ENCODE assay signal across 27 mouse cellular contexts in the genomic region with DNA sequence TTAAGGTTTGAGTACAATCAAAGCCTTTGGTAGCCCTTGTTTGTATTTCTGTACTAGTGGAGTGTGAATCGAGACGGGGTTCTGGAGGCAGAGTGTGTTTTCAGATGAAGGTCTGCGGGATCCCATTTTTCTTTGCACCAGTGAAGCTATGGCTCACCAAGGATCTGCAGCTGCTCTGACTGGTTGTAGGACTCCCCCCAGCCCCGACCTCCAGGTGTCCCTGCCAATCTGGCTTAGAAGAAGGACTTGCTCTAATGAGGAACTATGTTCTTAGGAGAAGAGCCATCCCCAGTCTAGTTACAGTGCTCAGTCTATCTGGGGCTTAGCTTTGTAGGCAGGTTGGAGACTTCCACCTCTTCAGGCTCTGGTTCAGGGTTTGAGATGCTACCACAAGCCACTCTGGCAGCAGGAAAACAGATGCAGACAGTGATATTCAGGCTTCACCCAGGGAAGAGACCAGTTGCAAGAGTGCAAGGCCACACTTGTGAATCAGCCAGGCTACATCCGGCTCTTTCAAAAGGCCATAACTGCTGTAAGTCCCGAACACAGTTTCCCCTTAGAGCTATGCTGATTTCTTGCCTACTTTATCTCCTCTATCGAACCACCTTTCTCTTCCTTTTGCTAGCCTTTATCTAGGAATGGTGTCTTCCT. TPM values are rescaled to one million over a fixed set of nuclear protein-coding genes. Genes with fewer than 3 reads are reported as not detected.
A peak's percentile ranks its signal among the peaks of the same experiment; 100 is the strongest.
DNase-seq lines count a peak whose midpoint lies in the region; ATAC-seq and TF ChIP-seq lines count a peak whose summit lies in the region.
"Had no signal": no experiment of that assay in that cellular context is flagged by ENCODE, and none has a peak within 500 bp of the region (broad histone marks: within the 10 kb centered on the region; RNA-seq: fewer than 3 reads in every experiment).

No protein-coding gene starts in this region.

- H3K27ac ChIP-seq in bone marrow, adult 2 months (ENCODE audit: control insufficient read depth, insufficient read depth, low read depth, low read length, poor library complexity) = peak overlapping the region; percentile 64
- H3K27ac ChIP-seq in intestine, postnatal 0 days (ENCODE audit: low read depth, low read length) = no peak overlapping the region
- no peak overlapping the region for H3K27ac ChIP-seq in stomach, postnatal 0 days (replicated peaks)
- H3K27ac ChIP-seq: embryonic facial prominence, embryonic 12.5 days; embryonic facial prominence, embryonic 15.5 days; gastrocnemius, adult 2 months; heart, embryonic 15.5 days; hindbrain, embryonic 14.5 days; hindbrain, postnatal 0 days had no signal

- H3K9me3 ChIP-seq in megakaryocyte, embryonic 14.5 days = no peaks in the 10 kb centered on the region
- no peaks in the 10 kb centered on the region for H3K9me3 ChIP-seq in intestine, postnatal 0 days (ENCODE audit: control insufficient read depth)
- no peaks in the 10 kb centered on the region for H3K9me3 ChIP-seq in stomach, postnatal 0 days (ENCODE audit: control insufficient read depth, low read length)
- H3K9me3 ChIP-seq: embryonic facial prominence, embryonic 12.5 days; embryonic facial prominence, embryonic 15.5 days; heart, embryonic 12.5 days; heart, embryonic 15.5 days had no signal

- DNase-seq in adrenal gland, postnatal 14 days = peak; percentile 22
- DNase-seq in adrenal gland, adult 18-20 months (ENCODE audit: low spot score in 2 of 2) = no peak
- no peak for DNase-seq in stomach, postnatal 0 days (ENCODE audit: low spot score)
- DNase-seq: cerebellum, adult 18-20 months; cerebellum, adult 9-10 months; cerebellum, postnatal 14 days; forebrain, postnatal 0 days; gastrocnemius, adult 2 months; gastrocnemius, postnatal 14 days; heart, adult 18-20 months; heart, postnatal 14 days; heart, postnatal 4 days; kidney, adult 2 months had no signal

- TF ChIP-seq EP300 in stomach, postnatal 0 days (optimal IDR thresholded peaks at IDR 0.05) = no peak

- WGBS in bone marrow, adult 2 months = 53% methylated on average over 7 of the region's 7 CpGs
- 77% methylated on average over 7 of the region's 7 CpGs for WGBS in intestine, postnatal 0 days
- WGBS in stomach, postnatal 0 days = 70% methylated on average over 7 of the region's 7 CpGs

- H3K4me2 ChIP-seq in intestine, postnatal 0 days (replicated peaks; ENCODE audit: low read depth) = no peak overlapping the region
- no peak overlapping the region for H3K4me2 ChIP-seq in stomach, postnatal 0 days (replicated peaks; ENCODE audit: low read depth)
- H3K4me2 ChIP-seq: embryonic facial prominence, embryonic 12.5 days; embryonic facial prominence, embryonic 15.5 days; heart, embryonic 12.5 days; heart, embryonic 15.5 days; hindbrain, embryonic 14.5 days had no signal

- H3K4me3 ChIP-seq in megakaryocyte, embryonic 14.5 days (replicated peaks) = peak overlapping the region; percentile 8
- H3K4me3 ChIP-seq in bone marrow, adult 2 months (replicated peaks; ENCODE audit: control insufficient read depth, low read depth, low read length) = no peak overlapping the region
- H3K4me3 ChIP-seq in intestine, postnatal 0 days (ENCODE audit: low read depth, low read length) = no peak overlapping the region
- H3K4me3 ChIP-seq in stomach, postnatal 0 days (ENCODE audit: low read depth, low read length) = no peak overlapping the region
- H3K4me3 ChIP-seq: embryonic facial prominence, embryonic 12.5 days; embryonic facial prominence, embryonic 15.5 days; gastrocnemius, adult 2 months; heart, embryonic 12.5 days; heart, embryonic 15.5 days had no signal

- H3K36me3 ChIP-seq in megakaryocyte, embryonic 14.5 days (replicated peaks; ENCODE audit: low read length) = no peaks in the 10 kb centered on the region
- no peaks in the 10 kb centered on the region for H3K36me3 ChIP-seq in intestine, postnatal 0 days (ENCODE audit: control insufficient read depth, insufficient read depth)
- no peaks in the 10 kb centered on the region for H3K36me3 ChIP-seq in stomach, postnatal 0 days (ENCODE audit: control insufficient read depth, insufficient read depth, low read length)
- H3K36me3 ChIP-seq: embryonic facial prominence, embryonic 12.5 days; embryonic facial prominence, embryonic 15.5 days; heart, embryonic 12.5 days; heart, embryonic 15.5 days had no signal

- no peaks in the 10 kb centered on the region for H3K27me3 ChIP-seq in megakaryocyte, embryonic 14.5 days (replicated peaks)
- H3K27me3 ChIP-seq in intestine, postnatal 0 days (replicated peaks; ENCODE audit: control insufficient read depth, insufficient read depth, low read length) = no peaks in the 10 kb centered on the region
- no peaks in the 10 kb centered on the region for H3K27me3 ChIP-seq in stomach, postnatal 0 days (ENCODE audit: control insufficient read depth, insufficient read depth, low read length)
- H3K27me3 ChIP-seq: embryonic facial prominence, embryonic 12.5 days; embryonic facial prominence, embryonic 15.5 days; Patski had no signal

- no peak for TF ChIP-seq CTCF in bone marrow, adult 2 months (IDR thresholded peaks at IDR 0.05; ENCODE audit: control insufficient read depth, insufficient read depth, low read length)
- TF ChIP-seq CTCF in intestine, postnatal 0 days (IDR thresholded peaks at IDR 0.05; ENCODE audit: low read depth) = no peak
- no peak for TF ChIP-seq CTCF in stomach, postnatal 0 days (IDR thresholded peaks at IDR 0.05; ENCODE audit: low read depth)

- no peak overlapping the region for H3K9ac ChIP-seq in intestine, postnatal 0 days (ENCODE audit: low read depth, low read length)
- no peak overlapping the region for H3K9ac ChIP-seq in stomach, postnatal 0 days (ENCODE audit: low read length)
- H3K9ac ChIP-seq: embryonic facial prominence, embryonic 12.5 days; embryonic facial prominence, embryonic 15.5 days; forebrain, postnatal 0 days; heart, embryonic 12.5 days; heart, embryonic 15.5 days; hindbrain, embryonic 14.5 days had no signal

- no peak for TF ChIP-seq POLR2A in bone marrow, adult 2 months (IDR thresholded peaks at IDR 0.05; ENCODE audit: borderline replicate concordance, control insufficient read depth, low read depth, low read length)

- H3K4me1 ChIP-seq in megakaryocyte, embryonic 14.5 days = peaks cover 47% of the 10 kb centered on the region
- H3K4me1 ChIP-seq in bone marrow, adult 2 months (ENCODE audit: control insufficient read depth, insufficient read depth, low read length) = peaks cover 7% of the 10 kb centered on the region
- H3K4me1 ChIP-seq in intestine, postnatal 0 days (replicated peaks; ENCODE audit: control insufficient read depth, insufficient read depth, low read length) = no peaks in the 10 kb centered on the region
- H3K4me1 ChIP-seq in stomach, postnatal 0 days (replicated peaks; ENCODE audit: control insufficient read depth, insufficient read depth) = no peaks in the 10 kb centered on the region
- H3K4me1 ChIP-seq: embryonic facial prominence, embryonic 12.5 days; embryonic facial prominence, embryonic 15.5 days; heart, embryonic 12.5 days had no signal

- no peak for ATAC-seq in megakaryocyte, adult 5-6 weeks (ENCODE audit: poor library complexity, severe bottlenecking)
- no peak for ATAC-seq in intestine, postnatal 0 days
- ATAC-seq in stomach, postnatal 0 days (ENCODE audit: low FRiP score, low TSS enrichment) = no peak
- ATAC-seq: forebrain, embryonic 14.5 days; forebrain, postnatal 0 days; hindbrain, postnatal 0 days; inflammation-experienced regulatory T-cells, adult 6 months; intestine, embryonic 16.5 days; Patski had no signal

RNA-seq across cellular contexts. Expression of gene Notch2, which starts 4.0 kb away (rescaled TPM):
- total RNA-seq in adrenal gland, postnatal 14 days (2021) = 46.7 and 47.6 TPM in 2 replicates
- total RNA-seq in adrenal gland, adult 18-20 months (2021) = 10 to 100 TPM; 46.6 to 79.1 TPM
- polyA plus RNA-seq in megakaryocyte, embryonic 14.5 days (2012; ENCODE audit: insufficient read depth, low replicate concordance) = 0.45 and 1.9 TPM in 2 replicates
- 92.1 and 97.4 TPM in 2 replicates for total RNA-seq in megakaryocyte, adult 5-6 weeks (2015)
- 81.7 and 104 TPM in 2 replicates for total RNA-seq in megakaryocyte, adult 5-6 weeks (2017)
- polyA plus RNA-seq in bone marrow, adult 2 months (2011; ENCODE audit: insufficient read depth, insufficient read length, low replicate concordance, missing spikeins) = 10.0 and 22.9 TPM in 2 replicates
- polyA plus RNA-seq in intestine, postnatal 0 days (2015; fragmentation: Nextera tagmentation; extraction: Ambion mirVana) = 4.9 and 5.1 TPM in 2 replicates
- 10.6 TPM in 2 replicates for polyA plus RNA-seq in stomach, postnatal 0 days (2015; fragmentation: Nextera tagmentation; extraction: Ambion mirVana)
